Mouse (Mus musculus) cerebellum, postnatal 14 days (tissue): ENCODE data around the gene Zfp536.
"Not testable (repeated sequence)": the region's sequence is repeated elsewhere in the genome, so short reads cannot be mapped to it uniquely, and the experiment has no call there.

Experiments used
- DNase-seq, 2 experiments: peaks; one replicate each; pipeline ENCODE4 v3.0.0; 2021; ENCODE audit warnings: mixed read lengths in 2 of 2

Gene Zfp536

DNA sequence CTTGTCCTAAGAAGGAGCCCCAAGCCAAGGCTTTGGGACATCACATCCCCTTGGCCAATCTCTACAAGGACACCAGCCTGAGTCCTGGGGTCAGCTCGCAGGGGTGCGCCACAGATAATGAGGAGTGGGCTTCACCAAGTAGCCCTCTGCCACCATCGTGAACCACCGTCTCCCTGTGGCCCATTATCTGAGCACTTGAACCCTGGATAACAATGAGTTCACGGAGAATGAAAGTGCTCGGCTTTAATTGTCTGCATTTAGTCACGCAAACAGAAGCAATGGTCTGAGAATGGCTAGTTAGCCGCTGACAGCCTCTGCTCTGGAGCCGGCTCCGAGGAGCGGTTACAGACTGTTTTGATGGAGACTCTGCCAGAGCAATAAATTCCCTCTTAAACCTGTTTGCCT is 84.3 kb downstream of the Zfp536 start:
- DNase-seq, result peak; percentile 46 to 54

DNA sequence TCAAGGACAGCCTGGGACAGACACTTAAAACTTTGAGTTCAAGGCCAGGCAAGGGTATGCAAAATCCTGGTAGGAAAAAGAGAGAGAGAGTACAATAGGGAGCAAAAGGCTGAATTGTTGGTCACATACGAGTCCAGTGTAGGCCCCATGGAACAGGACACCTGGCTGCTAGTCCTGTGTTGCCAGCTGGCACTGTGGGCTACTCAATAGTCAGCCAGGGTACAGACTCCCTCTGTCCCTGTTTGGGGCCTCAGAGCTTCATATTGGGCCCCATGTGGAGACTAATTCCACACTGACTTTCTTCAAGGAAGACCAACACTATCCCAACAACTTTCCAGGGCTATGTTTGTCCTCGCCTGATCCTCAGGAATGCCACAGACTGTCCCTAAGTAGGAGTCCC is 87.1 kb downstream of the Zfp536 start:
- no peak for DNase-seq

DNA sequence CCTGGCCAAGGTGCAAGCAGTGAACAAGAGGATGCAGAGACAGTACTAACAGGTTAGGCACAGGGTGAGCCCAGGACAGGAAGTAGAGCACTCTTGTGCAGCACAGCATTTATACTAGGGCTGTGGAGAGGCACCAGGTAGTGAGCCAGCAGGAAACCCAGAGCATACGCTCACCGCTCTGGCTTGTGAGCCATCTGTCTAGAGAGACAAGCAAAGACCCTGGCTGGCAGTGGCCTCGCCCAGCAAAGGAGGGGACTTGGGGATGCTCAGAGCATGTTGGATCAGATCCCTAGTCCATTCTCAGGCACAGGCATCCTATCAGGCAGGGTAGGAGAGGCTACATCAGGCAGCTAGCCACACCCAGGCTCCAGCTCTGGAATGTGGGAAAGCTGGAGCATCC is 88.2 kb downstream of the Zfp536 start:
- DNase-seq, result peak; percentile 70 to 76

DNA sequence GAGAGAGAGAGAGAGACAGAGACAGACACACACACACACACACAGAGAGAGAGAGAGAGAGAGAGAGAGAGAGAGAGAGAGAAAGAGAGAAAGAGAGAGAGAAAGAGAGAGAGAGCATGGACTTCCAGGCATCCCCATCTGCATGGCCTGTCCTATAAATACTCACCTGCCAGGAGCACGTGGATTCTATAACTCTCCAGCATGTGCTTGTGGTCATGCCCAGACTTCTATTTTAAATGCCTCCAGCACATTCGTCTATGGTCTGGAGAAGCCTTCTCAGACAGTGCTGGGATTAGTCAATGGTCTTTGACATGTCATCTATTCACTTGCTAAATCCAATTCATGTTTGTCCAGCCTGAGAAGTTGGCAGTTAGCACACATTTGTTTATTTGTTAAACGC is 92.1 kb downstream of the Zfp536 start:
- no peak for DNase-seq

DNA sequence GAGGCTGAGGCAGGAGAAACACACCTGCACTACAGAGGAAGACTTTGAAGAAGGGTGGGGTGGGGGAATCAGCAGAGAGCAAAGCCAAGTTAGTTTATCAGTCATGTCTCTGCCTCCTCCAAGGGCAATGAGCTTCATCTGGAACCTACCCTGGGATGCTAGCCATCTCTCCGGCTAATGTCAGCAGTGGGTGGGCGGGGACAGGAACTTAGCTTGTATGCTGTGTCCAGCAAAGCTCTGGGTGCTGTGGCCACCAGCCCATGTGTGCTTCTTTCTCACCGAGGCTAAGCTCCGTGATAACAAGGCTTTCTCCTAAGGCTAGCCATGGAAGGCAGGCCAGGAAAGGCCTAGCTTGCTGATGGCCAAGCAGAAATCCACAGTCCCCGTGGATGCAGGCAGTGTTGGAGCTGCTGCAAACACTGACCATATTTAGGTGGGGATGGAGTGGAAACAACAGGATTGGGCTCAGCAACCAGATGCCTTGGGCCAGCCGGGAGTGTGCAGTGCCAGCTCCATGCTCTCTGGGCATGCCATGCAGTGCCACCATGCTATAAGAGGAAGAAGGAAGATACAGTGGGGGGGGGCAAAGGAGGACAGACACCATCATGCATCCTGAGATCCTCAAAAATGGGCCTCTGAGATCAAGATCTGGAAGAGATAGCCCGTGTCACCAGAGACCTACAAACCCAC is 109.6 kb downstream of the Zfp536 start:
- DNase-seq, result peak in 1 of 2 experiments; percentile 31

DNA sequence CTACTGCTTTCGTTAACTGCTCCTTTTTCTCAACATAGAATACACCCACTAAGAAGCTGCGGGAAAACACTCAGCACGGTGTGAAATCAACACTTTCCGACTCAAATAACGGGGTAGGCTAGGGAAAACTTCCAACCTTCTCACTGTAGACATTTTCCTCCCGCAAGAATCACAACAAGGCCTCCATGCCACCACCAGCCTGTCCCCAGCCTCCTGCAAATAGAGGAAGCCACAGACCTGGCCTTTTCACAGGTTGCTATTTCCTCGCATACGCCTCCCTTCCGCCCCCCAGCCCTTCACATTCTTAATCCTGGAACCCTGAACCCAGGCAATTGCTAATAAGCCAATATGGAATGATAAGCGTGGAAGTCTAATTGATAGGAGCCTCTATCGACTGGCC is 124.8 kb downstream of the Zfp536 start:
- no peak for DNase-seq

DNA sequence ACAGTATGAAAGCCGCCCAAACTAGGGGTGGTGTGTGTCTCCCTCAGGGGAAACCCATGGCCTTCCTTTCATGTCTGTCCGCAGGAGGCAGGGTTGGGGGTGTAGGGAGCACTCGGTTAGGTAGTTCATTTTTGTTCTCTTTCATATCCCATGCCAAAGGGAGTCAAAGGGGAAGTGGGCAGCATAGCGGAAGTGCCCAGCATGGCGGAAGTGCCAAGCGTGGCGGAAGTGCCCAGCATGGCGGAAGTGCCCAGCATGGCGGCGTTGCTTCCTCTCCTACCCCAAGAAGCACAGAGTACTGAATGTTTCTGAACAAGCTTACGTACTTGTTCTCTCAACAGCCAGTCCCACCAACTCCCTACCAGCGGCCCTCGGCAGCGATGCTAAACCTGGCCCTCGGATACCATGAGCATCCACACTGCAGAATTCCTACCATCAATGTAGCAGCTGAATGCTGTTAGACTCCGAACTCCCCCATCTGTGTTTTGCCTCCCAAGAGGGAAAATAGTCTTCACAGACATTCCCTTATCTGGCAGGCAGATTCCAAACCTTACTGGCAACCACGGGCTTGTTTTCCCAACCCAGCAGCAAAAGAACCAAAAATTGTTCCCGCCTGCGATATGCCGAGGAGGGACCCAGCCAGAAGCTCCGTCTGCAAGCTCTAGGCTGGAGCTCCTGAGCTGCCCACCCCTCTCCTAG is 125.4 kb downstream of the Zfp536 start:
- DNase-seq, result no peak

DNA sequence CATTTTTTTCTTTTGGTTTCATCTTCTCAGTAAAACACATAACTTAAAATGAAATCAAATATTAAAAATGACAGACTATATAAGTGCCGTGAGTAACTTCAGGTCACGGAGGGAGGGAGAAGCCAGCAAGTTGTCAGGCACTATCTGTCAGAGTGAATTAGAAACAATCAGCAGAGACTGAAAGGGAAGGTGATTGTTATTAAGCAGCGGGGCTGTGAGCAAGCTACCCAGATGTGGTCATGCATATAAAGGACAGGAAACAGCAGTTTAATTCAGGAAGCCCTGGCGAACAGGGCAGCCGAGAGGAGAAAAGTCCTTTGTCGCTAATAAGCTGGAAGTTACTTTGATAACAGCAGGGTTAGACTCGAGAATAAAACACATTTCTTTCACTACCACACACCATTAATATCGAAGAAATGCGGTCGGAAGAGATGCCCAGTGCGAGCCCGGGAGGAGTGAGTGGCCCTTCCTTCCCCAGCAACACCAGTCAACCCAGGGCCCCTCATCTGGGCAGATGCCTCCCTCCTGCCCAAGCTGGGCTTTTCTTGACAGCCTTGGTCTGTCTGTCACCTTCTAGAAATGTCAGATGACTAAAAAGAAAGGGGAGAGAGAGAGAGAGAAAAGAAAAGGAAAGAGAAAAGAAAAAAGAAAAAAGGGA is 133.6 kb downstream of the Zfp536 start:
- no peak for DNase-seq

DNA sequence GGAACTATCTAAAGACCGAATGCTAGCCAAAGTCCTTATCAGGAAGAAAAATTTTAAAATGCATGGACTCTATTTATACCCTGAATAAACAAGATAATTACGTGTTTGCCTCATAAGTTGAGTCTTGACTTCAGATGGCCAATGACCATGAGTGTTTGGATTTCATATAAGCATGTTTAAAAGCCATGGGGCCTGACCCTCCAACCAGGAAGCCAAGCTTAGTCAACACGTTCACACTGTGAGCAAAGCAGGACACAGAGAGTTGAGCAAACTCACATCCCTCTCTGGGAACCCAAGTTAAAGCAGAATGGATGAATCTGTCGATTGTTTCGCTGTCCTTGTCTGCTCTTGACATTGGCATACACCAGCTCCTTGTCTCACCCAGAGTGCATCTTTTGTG is 138.6 kb downstream of the Zfp536 start:
- DNase-seq, result no peak

DNA sequence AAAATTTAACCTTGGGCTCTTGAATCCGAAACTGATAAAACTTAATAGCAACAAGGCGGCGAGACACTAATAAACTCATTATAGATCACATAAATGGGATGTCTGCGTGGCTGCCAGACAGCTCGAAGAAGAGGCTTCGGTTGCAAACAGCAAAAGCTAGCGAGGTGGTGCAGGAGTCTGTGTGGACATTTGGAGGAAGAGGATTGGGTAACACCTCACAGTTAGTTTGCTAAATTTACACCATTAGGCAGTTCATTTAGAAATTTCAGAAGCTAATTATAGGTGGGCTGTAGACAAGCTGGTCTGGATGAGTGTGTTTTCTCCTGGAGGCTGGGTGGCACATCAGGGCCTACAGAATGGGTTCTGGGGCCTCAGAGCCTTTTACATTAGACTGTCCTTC is 143.0 kb downstream of the Zfp536 start:
- no peak for DNase-seq

DNA sequence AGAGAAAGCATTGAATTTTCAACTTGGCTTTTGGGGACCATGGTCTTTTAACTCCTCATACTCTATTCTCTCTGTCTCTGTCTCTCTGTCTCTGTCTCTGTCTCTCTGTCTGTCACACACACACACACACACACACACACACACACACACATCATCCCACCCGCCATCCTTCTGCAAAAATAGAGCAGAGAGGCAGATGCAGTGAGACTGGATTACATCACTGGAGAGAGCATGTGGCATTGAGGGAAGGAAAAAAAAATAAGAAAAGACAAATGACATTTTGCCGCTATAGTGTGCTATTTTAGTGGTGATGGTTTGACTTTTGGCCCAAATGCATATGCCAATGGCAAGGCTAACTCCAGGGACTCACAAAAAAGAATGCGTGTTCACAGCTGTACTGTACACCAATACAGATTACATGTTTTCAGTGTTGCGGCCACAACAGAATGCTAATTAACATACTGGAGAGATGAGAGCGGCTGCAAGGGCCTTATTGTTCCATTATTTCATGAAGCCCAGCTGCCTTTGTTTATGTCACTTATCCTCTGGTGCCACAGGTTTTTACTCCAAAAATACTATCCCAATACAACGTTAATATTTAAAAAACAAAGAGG is 145.4 kb downstream of the Zfp536 start:
- DNase-seq, result no peak

DNA sequence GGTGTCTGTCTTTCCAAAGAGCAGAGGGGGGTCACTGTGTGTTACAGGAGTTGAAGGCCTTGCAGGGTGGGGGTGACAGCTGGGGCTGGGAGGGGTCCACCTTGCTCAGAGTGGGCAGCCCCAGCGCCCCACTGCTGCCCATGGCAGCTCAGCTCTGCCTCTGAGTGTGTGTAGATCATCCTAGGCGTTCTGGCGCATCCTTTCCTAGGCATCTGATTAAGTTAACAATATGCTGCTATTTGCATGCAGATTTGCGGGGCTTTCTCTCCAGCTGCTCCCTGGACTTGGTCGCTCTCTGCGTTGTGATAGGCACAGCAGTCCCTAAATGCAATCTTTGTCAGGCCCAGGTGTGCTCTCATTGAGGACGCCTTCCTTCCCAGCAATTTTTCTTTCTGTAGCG is 147.7 kb downstream of the Zfp536 start:
- DNase-seq, result peak; percentile 36 to 37

DNA sequence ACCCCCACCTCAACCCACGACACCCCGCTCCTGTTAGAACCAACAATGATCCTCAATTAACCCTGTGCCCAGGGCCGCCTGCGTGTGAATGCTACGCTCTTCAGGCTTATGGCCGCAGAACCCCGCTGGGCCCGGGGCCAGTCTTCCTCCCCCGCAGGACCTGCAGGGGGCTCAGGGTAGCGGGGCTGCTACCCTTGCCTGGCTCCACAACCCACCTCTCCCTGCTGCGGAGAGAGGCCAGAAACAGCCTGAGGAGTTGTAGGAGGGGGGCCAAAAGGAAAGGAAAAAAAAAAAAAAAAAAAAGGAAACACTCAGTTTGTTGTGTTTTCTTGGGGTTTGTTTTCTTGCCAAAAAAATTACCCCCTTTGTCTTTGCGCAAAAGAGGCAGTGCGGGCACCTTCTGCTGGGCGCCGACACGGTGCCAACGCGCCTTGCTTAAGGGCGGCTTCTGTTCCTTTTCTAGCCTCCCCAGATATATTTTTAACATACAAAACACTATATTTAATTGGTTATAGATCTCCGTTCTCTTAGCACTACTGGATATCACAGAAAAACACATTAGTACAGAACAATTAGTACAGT is 148.6 kb downstream of the Zfp536 start:
- DNase-seq, result peak; percentile 79 to 82

DNA sequence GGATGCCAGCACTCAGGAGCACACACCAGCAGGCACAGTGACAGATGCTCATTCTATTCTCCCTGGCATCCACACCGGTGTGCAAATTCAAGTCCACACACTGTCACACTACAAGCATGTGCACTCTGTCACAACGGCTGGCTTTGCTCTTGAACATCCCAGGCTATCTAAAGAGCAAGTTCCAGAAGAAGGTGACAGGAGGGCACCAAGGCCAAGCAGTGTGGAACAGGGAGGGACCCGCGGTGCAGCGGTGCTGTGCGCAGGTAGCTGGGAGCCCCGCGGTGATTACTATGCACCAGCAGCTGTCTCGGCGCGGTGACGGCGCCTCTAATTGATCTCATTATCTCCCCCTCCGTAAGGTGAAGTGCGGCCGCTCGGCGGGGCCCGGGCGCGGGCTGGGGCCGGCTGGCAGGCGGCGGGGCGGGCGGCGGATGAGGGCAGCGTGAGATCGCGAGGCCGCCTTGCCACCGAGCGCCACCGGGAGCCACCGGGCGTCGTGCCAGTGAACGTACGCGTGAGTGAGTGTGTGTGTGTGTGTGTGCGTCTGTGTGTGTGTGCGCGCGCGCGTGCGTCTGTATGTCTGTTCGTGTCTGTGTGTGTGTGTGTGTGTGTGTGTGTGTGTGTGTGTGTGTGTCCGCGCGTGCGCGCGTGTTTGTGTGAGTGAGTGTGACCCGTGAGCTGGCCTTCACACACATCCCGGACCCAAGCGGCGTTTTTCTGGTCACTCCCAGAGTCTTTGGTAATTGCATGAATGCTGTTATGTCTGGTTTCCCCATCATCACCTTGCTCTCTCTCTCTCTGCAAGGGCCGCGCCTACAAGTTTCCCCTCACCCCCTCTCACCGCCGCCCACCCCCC is 149.3 kb downstream of the Zfp536 start:
- peak; percentile 95 to 96 for DNase-seq

DNA sequence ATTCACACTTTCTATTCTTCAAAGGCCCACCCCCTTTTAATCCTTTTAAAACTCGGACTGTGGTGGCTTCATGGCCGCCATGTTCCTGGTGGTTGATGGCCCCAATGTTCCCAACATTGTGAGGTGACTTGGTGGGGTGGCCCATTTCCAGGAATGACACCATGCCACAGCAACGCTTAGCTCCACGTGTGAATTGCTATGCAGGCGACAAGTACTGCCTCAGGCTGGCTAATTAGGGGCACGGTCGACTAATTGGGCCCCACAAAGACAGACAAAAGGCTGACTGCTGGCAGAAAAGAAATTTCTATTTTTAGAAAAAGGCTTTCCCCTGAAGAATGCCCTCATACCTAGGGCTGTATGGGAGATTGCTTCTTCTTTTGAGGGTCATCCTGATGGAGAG is 154.2 kb downstream of the Zfp536 start:
- no peak for DNase-seq

DNA sequence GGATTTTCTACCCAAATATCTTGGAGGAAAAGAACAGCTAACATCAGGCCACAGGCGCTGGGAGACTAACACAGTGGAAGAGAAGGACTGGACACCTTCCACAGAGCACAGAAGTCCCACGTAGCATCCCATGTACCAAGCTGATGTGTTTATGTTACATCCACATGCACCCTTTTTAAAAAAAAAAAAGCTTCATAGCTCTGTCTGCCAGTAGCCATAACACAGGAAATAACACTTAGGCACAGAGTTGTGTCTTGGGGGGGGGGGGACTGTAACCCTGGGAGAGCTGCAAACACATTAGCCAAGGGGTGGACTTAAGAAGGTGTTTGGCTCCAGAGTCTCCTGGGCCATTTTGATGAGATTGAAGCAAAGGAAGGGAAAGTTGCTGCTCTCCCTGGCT is 155.6 kb downstream of the Zfp536 start:
- DNase-seq, result no peak

DNA sequence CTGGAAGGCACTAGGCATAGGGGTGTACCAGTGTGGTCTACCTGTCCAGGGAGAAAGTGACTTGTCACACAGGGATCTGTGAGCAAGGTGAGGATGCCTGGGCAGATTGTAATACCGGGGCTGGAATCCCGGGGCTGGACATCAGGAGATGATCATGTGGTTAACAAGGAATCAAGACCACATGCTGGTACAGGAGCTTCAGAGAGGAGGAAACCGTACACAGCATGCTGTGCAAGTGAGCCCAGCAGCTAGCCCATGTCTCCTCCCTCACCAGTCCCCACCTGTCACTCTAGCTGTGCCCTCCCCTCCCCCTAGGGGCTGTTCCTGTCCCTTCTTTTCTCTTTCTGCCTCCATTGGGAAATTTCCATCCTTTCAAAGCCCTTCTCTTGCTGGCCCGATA is 157.5 kb downstream of the Zfp536 start:
- no peak for DNase-seq

DNA sequence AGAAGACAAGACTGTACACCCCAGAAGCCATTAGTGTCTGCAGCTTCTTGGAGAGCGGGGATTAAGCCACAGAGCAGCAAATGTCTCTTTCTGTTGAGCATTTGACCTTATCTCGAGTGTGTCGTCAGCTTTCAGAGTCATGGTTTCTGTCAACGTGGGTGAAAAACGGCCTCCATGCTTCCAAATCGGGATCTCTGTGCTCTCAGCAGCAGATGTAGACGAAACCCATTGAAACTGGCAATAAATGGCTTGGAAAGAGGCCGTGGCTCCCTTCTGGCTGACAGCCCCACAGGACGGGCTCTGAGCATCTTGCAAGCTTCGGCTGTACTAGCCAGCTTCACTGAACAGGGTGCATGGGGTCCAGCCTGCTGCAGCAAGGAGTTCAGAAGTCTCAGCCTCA is 159.1 kb downstream of the Zfp536 start:
- DNase-seq, result peak; percentile 35 to 37

DNA sequence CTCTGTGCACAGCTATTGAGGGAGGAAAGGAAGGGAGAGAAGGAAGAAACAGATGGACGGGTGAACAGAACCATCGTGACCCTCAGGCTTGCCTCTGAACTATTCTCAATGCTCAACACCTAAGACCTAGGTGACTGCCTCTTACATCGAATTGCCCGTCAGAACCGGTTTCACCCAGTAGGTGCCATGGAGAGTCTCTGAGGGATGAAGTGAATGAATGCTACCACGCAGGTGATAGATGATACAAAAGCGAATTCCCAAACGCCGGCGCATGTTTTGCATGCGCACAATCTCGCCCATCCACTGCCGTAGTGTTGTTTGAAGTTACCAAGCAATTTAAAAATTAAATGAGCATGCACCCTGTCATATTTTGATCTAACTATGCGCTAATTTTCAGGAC is 164.9 kb downstream of the Zfp536 start:
- DNase-seq, result no peak

DNA sequence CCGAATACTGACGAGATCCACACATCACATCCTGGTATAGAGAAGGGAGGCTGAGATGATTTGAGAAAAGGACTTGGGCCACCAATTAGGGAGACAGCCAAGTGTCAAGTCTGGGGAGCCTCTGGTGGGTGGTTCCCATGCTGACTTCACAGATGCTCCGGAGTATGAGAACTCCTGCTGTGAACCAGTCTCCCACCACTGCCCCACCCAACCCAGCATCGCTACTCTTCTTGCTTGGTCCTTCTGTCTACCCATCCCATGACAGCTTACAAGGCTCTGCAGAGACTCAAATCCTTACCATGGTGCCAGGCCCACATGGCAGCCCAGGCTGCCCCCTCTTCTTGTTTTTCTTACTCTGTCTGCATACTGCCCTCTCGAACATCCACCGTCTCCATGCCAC is 165.5 kb downstream of the Zfp536 start:
- no peak for DNase-seq

DNA sequence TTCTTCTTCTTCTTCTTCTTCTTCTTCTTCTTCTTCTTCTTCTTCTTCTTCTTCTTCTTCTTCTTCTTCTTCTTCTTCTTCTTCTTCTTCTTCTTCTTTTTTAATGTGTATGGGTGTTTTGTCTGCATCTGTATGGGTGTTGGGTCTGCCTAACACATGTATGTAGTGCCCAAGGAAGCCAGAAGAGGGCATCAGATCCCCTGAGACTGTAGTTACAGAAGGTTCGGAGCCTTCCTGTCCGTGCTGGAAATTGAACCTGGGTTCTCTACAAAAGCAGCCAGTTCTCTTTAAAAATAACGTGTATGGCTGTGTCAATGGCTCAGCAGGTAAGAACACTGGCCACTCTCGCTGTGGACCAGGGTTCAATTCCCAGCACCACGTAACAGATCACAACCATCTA is 167.0 kb downstream of the Zfp536 start:
- DNase-seq, result peak in 1 of 2 experiments; percentile 38

DNA sequence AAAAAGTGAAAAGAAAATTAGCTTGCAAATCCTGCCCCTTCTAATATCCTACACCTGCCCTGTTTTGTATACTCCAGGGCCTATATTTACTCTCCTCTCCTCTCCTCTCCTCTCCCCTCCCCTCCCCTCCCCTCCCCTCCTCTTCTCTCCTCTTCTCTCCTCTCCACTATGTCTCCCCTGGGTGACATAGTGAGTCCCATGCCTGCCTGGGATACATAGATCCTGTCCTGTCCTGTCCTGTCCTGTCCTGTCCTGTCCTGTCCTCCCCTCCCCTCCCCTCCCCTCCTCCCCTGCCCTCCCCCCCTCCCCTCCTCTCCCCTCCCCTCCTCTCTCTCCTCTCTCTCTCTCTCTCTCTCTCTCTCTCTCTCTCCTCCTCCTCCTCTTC is 169.9 kb downstream of the Zfp536 start:
- not testable (repeated sequence) for DNase-seq
